Mouse (Mus musculus): ENCODE measurements around the gene Rdh16f2.

- TF ChIP-seq POLR2A (IDR thresholded peaks at IDR 0.05; ENCODE audit: insufficient read depth, low read depth, low read length) (no peak), CTCF (IDR thresholded peaks at IDR 0.05; ENCODE audit: insufficient read depth, low read depth, low read length) (no peak)
Measured at GRCm38 (mm10) chr10:127904718-127905446, 38.6 kb downstream of the Rdh16f2 start.
